In genomic region chr1:182497736-182498135, GRCm38 (mm10) we compare ENCODE assay signal across 20 mouse cellular contexts. TPM values are rescaled to one million over a fixed set of nuclear protein-coding genes. Genes with fewer than 3 reads are reported as not detected.
DNase-seq lines count a peak whose midpoint lies in the region; ATAC-seq lines count a peak whose summit lies in the region.
"Had no signal": no experiment of that assay in that cellular context is flagged by ENCODE, and none has a peak within 500 bp of the region (broad histone marks: within the 10 kb centered on the region; RNA-seq: fewer than 3 reads in every experiment).

No protein-coding gene starts in this region.

- no peaks in the 10 kb centered on the region for H3K27me3 ChIP-seq in kidney, embryonic 16.5 days (ENCODE audit: insufficient read depth, low read length)
- no peaks in the 10 kb centered on the region for H3K27me3 ChIP-seq in heart, embryonic 12.5 days (replicated peaks)
- H3K27me3 ChIP-seq: CH12.LX; embryonic facial prominence, embryonic 13.5 days; neural tube, embryonic 13.5 days had no signal

- H3K27ac ChIP-seq in kidney, embryonic 16.5 days (ENCODE audit: low read length): peak overlapping the region; percentile 59; the same call in 1 of the 2 replicates
- peak overlapping the region; percentile 29 for H3K27ac ChIP-seq in heart, embryonic 12.5 days (ENCODE audit: poor library complexity, severe bottlenecking)
- H3K27ac ChIP-seq: embryonic facial prominence, embryonic 13.5 days; left cerebral cortex, adult 2 months; limb, embryonic 10.5 days; liver, embryonic 14.5 days; midbrain, embryonic 10.5 days; neural tube, embryonic 13.5 days had no signal

- no peak overlapping the region for H3K4me3 ChIP-seq in kidney, embryonic 16.5 days (ENCODE audit: low read length)
- no peak overlapping the region for H3K4me3 ChIP-seq in heart, embryonic 12.5 days
- H3K4me3 ChIP-seq: embryonic facial prominence, embryonic 13.5 days; left cerebral cortex, adult 2 months; limb, embryonic 10.5 days; midbrain, embryonic 10.5 days; neural tube, embryonic 13.5 days had no signal

- no peak for ATAC-seq in kidney, embryonic 16.5 days (ENCODE audit: low FRiP score, low TSS enrichment)
- no peak for ATAC-seq in heart, embryonic 12.5 days (ENCODE audit: insufficient number of reproducible peaks, low FRiP score)
- ATAC-seq: forebrain, embryonic 16.5 days; inflammation-experienced regulatory T-cells, adult 6 months had no signal

- peaks cover 39% of the 10 kb centered on the region for H3K4me1 ChIP-seq in kidney, embryonic 16.5 days (ENCODE audit: insufficient read depth, low read length)
- peaks cover 77% of the 10 kb centered on the region for H3K4me1 ChIP-seq in heart, embryonic 12.5 days (replicated peaks)

- peak; percentile 57 to 60 for DNase-seq in heart, adult 18-20 months
- no peak for DNase-seq in heart, adult 9 months (ENCODE audit: low spot score in 2 of 2)
- DNase-seq in kidney, adult 11 months: no peak
- peak; percentile 38 to 52 for DNase-seq in heart, postnatal 10 days
- no peak for DNase-seq in thymus, postnatal 0 days (ENCODE audit: low spot score)
- DNase-seq in retina, embryonic 14.5 days (ENCODE audit: low spot score): no peak
- DNase-seq: cerebellum, adult 9-10 months; right cerebral cortex, postnatal 4 days; thymus, adult 18-20 months had no signal

- H3K4me2 ChIP-seq in kidney, embryonic 16.5 days (replicated peaks; ENCODE audit: low read depth, low read length): no peak overlapping the region
- H3K4me2 ChIP-seq in heart, embryonic 12.5 days: no peak overlapping the region
- H3K4me2 ChIP-seq: embryonic facial prominence, embryonic 13.5 days; neural tube, embryonic 13.5 days had no signal

- intact Hi-C loops in heart, postnatal 10 days (cut with DNase I): no loop called here

- H3K9ac ChIP-seq in kidney, embryonic 16.5 days (replicated peaks; ENCODE audit: low read length): no peak overlapping the region
- peak overlapping the region; percentile 27; the same call in 1 of the 2 replicates for H3K9ac ChIP-seq in heart, embryonic 12.5 days
- H3K9ac ChIP-seq: embryonic facial prominence, embryonic 13.5 days; liver, embryonic 14.5 days; neural tube, embryonic 13.5 days had no signal

- 48% methylated on average over 4 of the region's 4 CpGs for WGBS in kidney, embryonic 16.5 days
- 33% methylated on average over 4 of the region's 4 CpGs for WGBS in heart, embryonic 12.5 days

- H3K9me3 ChIP-seq in kidney, embryonic 16.5 days (ENCODE audit: low read length): no peaks in the 10 kb centered on the region
- no peaks in the 10 kb centered on the region for H3K9me3 ChIP-seq in heart, embryonic 12.5 days (replicated peaks)
- H3K9me3 ChIP-seq: embryonic facial prominence, embryonic 13.5 days; limb, embryonic 10.5 days; midbrain, embryonic 10.5 days; neural tube, embryonic 13.5 days had no signal

- 0 out of 2 replicates have a peak, but pooled peaks cover 8% of the 10 kb centered on the region for H3K36me3 ChIP-seq in kidney, embryonic 16.5 days (ENCODE audit: insufficient read depth, low read length)
- peaks cover 14% of the 10 kb centered on the region for H3K36me3 ChIP-seq in heart, embryonic 12.5 days

RNA-seq across cellular contexts. Expression of gene Capn2, which starts 19.7 kb away (rescaled TPM):
- 10 to 100 TPM; 67.5 to 68.4 TPM for total RNA-seq in heart, adult 18-20 months (2021)
- polyA plus RNA-seq in kidney, embryonic 16.5 days (2015; fragmentation: Nextera tagmentation; extraction: Ambion mirVana): 136 and 142 TPM in 2 replicates
- 119 and 123 TPM in 2 replicates for polyA plus RNA-seq in heart, embryonic 12.5 days (2016; fragmentation: Nextera tagmentation; extraction: Ambion mirVana)
- 10 to 100 TPM; 87.8 to 91.2 TPM for total RNA-seq in heart, postnatal 10 days (2021)
- 48.7 and 50.6 TPM in 2 replicates for polyA plus RNA-seq in thymus, postnatal 0 days (2015; fragmentation: Nextera tagmentation; extraction: Ambion mirVana)

Comparison
In these comparisons a context has a peak if more than half of its experiments do, and no peak if none do; other contexts are left out.
1. DNase-seq: peak in heart, adult 18-20 months (2 of 2) and heart, postnatal 10 days (2 of 2); none in heart, adult 9 months (0 of 2), kidney, adult 11 months (single experiment), thymus, postnatal 0 days (single experiment) and retina, embryonic 14.5 days (single experiment).